Mouse (Mus musculus): ENCODE data around the gene Sept5. TPM values are rescaled to one million over a fixed set of nuclear protein-coding genes. Genes with fewer than 3 reads are reported as not detected.

The Sept5 gene
- polyA plus RNA-seq (2015; fragmentation: Nextera tagmentation; extraction: Ambion mirVana): 192 and 212 TPM in 2 replicates

DNA sequence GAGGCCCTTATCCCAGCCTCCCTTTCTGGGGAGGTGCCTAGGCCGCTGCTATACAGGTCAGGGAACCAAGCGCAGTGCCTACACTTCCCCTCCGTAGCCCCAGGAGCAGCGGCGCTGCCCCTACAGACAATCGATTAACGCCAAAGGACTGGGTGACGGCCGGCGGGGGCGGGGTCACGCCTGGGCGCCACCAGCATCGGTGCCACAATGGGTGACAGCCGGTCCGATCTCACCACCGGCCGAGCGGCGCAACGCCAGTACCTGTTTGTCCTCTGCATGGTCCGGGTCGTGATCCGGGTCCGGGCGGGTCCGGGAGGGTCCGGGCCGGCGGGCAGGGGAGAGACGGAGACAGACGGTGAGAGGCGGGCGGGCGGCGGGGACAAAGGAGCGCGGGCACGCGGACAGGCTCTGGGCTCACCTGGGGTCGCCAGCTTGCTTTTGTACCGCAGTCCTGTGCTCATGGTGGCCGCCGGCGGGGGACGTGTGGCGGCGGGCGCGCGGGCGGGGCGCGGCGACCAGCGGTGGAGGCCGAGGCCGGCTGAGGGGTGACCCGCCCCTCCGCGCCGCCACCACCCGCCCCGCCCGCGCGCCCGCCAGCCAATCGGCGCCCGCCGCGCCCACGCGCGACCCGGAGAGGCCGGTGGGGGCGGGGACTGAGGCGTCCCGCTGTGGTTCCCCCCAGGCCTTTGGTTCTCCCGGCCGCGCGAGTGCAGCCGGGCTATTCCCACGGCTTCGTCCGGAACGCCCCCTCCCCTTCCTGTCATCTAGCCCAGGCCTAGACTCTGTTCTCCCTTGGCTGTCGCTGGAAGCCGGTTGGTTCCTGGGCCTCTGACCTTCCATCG is at the start of gene Sept5:
Gene Sept5, minus strand, starts transcription at position 565 of the 842 bp plus-strand sequence.
- WGBS: under 1% methylated on average over 73 of the region's 93 CpGs
- H3K36me3 ChIP-seq: peaks cover 6% of the 10 kb centered on the region
- H3K4me3 ChIP-seq: peak within 1 kb of the TSS; percentile 84
- peak within 1 kb of the TSS; percentile 89 for H3K27ac ChIP-seq (replicated peaks)
- H3K4me1 ChIP-seq (replicated peaks): peaks cover 42% of the 10 kb centered on the region
- peak within 1 kb of the TSS; percentile 96 for H3K4me2 ChIP-seq
- peak within 1 kb of the TSS; percentile 87 for H3K9ac ChIP-seq
- H3K9me3 ChIP-seq: no peaks in the 10 kb centered on the region
- ATAC-seq (ENCODE audit: low FRiP score, low read depth): peak; percentile 60
- H3K27me3 ChIP-seq: peaks cover 13% of the 10 kb centered on the region

DNA sequence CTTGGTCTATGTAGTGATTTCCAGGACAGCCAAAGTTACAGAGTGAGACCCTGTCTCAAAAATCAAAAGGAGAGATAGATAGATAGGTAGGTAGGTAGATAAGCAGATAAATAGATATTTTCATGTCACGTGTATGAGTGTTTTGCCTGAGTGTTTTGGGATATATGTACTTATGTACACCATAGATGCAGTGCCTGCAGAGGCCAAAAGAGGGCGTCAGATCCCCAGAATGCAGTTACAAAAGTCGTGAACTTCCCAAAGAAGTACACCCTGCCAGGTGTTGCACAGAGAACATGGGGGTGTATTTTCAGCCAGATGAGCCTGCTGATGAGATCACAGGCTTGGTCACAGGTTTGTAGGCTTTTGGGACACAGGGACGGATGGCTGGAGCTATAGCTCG is 49.4 kb upstream of the Sept5 start:
- H3K4me2 ChIP-seq: no peak overlapping the region
- no peaks in the 10 kb centered on the region for H3K9me3 ChIP-seq
- no peak overlapping the region for H3K4me3 ChIP-seq
- H3K36me3 ChIP-seq: no peaks in the 10 kb centered on the region
- no peak overlapping the region for H3K9ac ChIP-seq
- no peak overlapping the region for H3K27ac ChIP-seq (replicated peaks)
- WGBS: 55% methylated on average over 5 of the region's 5 CpGs
- no peak for ATAC-seq (ENCODE audit: low FRiP score, low read depth)
- H3K4me1 ChIP-seq (replicated peaks): no peaks in the 10 kb centered on the region
- H3K27me3 ChIP-seq: no peaks in the 10 kb centered on the region

DNA sequence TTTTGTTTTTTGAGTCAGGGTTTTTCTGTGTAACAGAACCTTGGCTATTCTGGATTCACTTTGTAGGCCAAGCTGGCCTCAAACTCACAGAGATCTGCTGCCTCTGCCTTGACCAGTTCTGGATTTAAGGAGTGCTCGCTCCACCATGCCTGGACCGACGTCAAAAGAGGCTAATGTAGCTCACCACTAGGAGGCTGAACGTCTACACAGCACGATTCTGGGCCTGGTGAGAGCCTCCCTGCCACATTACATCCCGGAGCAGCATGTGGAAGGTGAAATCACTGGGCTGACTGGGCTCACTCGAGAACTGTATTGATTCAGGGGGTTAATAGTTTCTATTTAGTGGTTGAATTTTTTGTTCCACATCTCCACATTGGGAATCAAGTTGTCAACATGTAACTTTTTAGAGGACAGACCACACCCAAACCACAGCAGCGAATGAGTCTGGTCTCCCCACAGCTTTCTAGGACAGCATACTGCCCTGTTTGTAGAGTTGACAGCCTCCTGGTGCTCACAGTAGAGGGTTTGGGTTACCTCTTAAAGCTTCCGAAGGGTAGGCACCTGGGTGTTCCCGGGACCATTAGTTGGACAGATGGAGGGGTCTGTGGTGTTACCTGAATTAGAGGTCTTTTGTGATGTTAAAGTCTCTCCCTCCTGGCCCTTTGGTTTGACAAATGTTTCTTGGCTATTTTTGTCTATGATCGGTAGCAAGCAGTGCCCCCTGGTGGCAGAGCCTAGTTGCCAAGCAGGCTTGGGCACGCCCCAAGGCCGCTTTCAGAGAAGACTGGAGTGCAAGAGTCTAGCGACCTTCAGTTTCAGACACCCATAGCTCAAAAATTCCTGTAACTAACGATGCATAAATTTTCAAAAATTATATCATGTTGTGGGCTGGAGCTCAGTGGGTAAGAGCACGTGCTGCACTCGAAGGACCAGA is 48.3 kb upstream of the Sept5 start:
- Histone ChIP-seq H3K4me3 (no peak overlapping the region), H3K27me3 (no peaks in the 10 kb centered on the region), H3K4me2 (no peak overlapping the region), H3K27ac (replicated peaks) (no peak overlapping the region), H3K36me3 (no peaks in the 10 kb centered on the region), H3K4me1 (replicated peaks) (no peaks in the 10 kb centered on the region), H3K9ac (no peak overlapping the region), H3K9me3 (no peaks in the 10 kb centered on the region)
- no peak for ATAC-seq (ENCODE audit: low FRiP score, low read depth)
- WGBS: 39% methylated on average over 17 of the region's 17 CpGs

DNA sequence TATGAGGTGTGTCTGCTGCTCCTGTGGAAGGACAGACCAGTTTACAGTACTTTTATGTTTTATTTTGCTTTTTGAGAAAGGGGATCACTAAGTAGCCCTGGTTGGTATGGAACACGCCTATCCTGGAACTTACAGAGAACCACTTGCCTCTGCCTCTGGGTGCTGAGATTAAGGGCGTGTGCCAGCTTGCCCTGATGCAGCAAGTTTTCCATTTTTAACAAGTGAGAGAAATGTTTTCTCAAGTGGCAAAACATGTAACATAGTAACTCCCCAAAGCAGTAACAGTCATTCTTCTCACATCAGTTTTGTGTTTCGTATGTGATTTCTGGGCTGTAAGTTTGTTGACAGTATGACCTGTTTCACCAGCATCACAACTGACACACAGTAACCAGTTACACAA is 43.3 kb upstream of the Sept5 start:
- Histone ChIP-seq H3K9me3 (no peaks in the 10 kb centered on the region), H3K4me1 (replicated peaks) (no peaks in the 10 kb centered on the region), H3K9ac (no peak overlapping the region), H3K36me3 (no peaks in the 10 kb centered on the region), H3K4me2 (no peak overlapping the region), H3K27me3 (no peaks in the 10 kb centered on the region), H3K4me3 (no peak overlapping the region), H3K27ac (replicated peaks) (no peak overlapping the region)
- no peak for ATAC-seq (ENCODE audit: low FRiP score, low read depth)
- 91% methylated on average over 3 of the region's 3 CpGs for WGBS

DNA sequence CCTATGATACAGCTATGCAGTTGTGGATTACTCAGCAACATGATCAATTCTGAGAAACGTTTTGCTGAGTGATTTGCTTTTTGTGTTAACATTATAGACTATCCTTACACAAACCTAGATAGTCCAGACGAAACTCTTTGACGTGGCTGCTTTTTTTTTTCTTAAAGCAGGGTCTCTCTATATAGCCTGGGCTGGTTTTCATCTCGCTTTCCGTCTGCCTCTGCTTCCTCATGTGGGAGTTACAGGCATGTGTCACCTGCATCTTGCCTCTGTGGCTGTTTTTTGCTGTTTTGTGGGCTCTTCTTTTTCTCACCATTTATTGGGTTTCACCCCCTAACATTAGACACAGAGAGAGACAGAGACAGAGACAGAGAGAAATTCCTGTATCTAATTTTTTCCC is 42.3 kb upstream of the Sept5 start:
- Histone ChIP-seq H3K27me3 (no peaks in the 10 kb centered on the region), H3K36me3 (no peaks in the 10 kb centered on the region), H3K9me3 (no peaks in the 10 kb centered on the region), H3K9ac (no peak overlapping the region), H3K27ac (replicated peaks) (no peak overlapping the region), H3K4me1 (replicated peaks) (no peaks in the 10 kb centered on the region), H3K4me3 (no peak overlapping the region), H3K4me2 (no peak overlapping the region)
- WGBS: 75% methylated on average over 5 of the region's 5 CpGs
- no peak for ATAC-seq (ENCODE audit: low FRiP score, low read depth)

DNA sequence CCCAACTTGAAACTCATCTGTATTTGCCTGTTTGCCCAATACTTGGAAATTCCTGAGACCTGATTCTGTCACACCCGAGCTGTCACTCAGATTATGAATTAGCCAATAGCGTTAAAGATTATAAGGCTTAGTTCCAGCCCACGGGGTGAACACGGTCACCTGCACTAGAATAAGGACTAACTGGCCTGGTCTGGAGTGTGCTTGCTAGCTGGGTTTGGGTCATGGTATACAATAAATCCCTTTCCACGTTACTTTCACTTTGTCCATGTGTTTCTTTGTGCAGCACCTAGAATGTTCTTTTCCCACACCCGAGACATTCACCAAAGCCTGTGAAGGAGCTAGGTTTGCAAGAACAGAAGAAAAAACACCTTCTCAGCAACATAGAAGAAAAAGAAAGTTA is 40.2 kb upstream of the Sept5 start:
- no peak overlapping the region for H3K9ac ChIP-seq
- no peaks in the 10 kb centered on the region for H3K36me3 ChIP-seq
- no peak overlapping the region for H3K4me2 ChIP-seq
- no peak overlapping the region for H3K27ac ChIP-seq (replicated peaks)
- WGBS: 73% methylated on average over 6 of the region's 6 CpGs
- H3K4me3 ChIP-seq: no peak overlapping the region
- H3K27me3 ChIP-seq: no peaks in the 10 kb centered on the region
- H3K4me1 ChIP-seq (replicated peaks): no peaks in the 10 kb centered on the region
- H3K9me3 ChIP-seq: no peaks in the 10 kb centered on the region
- no peak for ATAC-seq (ENCODE audit: low FRiP score, low read depth)

DNA sequence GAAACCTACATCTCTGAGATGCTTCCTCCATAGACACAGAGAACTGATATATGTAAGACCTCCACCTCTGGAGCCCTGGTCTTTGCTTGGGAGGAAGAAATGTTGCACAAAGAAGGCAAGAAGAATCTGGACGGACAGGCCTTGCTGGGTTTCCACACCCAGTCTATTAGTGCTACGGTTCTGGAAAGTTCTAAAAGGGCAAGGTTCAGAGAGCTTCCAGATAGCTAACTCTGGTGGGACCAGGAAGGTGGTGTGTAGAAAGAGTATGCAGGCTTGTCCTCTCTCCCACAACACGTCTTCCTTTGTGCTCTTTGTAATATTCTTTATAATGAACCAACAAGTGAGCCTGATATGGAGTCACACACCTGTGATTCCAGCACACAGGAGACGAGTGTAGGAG is 28.8 kb upstream of the Sept5 start:
- Histone ChIP-seq H3K9ac (no peak overlapping the region), H3K27me3 (no peaks in the 10 kb centered on the region), H3K9me3 (no peaks in the 10 kb centered on the region), H3K36me3 (no peaks in the 10 kb centered on the region), H3K27ac (replicated peaks) (no peak overlapping the region), H3K4me1 (replicated peaks) (no peaks in the 10 kb centered on the region), H3K4me3 (no peak overlapping the region), H3K4me2 (no peak overlapping the region)
- ATAC-seq (ENCODE audit: low FRiP score, low read depth): no peak
- 85% methylated on average over 4 of the region's 4 CpGs for WGBS

DNA sequence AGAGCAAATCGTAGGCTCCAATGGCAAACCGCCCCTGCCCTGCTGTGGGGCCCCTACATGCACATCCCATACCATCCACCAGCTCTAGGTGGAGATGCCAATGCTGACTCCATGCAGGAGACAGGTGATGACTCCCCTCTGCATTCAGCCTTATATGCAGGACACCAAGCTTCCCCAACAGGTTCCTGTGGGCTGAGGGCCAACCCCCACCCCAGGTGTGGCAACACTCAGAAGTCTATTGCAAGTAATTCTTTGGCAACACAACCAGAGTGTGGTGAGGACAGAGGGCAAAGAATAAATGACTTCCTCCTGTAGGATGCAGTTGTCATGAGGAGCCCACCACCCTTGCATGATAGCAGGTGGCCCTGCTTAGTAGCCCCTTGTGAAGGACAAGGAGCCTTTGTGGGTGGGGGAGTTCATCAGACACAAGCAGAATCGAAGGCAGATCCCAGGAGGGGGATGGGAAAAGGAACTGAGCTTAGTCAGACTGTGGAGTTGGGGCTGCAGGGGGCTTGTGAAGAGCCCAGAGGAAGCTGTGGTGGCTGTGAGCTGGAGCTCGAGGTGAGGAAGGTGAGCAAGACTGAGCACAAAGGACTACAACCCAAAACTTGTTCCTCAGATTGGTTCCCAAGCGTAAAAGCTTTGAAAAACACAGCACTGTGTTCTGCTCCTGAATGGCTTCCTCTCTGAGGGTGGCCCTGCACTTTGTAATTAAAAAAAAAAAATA is 25.8 kb upstream of the Sept5 start:
- 67% methylated on average over 5 of the region's 5 CpGs for WGBS

DNA sequence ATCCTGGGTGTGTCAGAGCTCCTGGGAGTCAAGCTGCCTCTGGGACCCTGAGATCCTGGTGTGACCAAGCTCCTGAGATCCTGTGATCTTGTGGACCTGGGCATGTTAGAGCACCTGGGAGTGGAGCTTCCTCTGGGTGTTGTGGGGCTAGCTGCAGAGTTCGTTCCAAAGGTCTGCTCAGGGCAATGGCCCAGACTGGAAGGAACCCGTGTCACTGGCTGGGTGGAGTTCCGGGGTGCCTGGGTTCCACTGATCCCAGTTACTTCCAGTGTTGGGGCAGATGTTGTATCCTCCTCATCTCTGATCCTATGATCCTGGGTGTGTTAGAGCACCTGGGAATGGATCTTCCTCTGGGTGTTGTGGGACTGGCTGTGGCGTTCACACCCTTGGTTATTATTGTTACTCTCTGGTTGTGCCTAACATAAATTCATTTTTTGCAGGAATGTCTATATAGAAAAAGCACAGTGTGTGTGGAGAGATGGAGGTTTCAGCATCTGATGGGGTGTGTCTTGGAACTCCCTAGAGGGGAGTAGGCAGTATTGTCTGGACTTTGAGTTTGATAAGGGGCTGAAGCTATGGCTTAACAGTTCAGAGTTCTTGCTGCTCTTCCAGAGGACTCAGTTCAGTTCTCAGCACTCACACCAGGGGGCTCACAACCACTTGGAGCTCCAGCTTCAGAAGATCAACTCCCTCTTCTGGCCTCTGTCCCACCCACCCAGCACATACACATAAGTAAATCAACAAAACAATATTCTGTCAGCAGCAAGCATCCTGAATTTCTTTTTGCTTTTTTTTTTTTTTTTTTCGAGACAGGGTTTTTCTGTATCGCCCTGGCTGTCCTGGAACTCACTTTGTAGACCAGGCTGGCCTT is 23.8 kb upstream of the Sept5 start:
- 93% methylated on average over 6 of the region's 6 CpGs for WGBS
- Histone ChIP-seq H3K27ac (replicated peaks) (no peak overlapping the region), H3K9me3 (no peaks in the 10 kb centered on the region), H3K36me3 (no peaks in the 10 kb centered on the region), H3K9ac (no peak overlapping the region), H3K4me2 (no peak overlapping the region), H3K27me3 (no peaks in the 10 kb centered on the region), H3K4me3 (no peak overlapping the region), H3K4me1 (replicated peaks) (no peaks in the 10 kb centered on the region)
- ATAC-seq (ENCODE audit: low FRiP score, low read depth): no peak

More for the DNA sequence above, 25.8 kb upstream of the Sept5 start:
- H3K27ac ChIP-seq (replicated peaks): no peak overlapping the region
- H3K4me2 ChIP-seq: no peak overlapping the region
- no peaks in the 10 kb centered on the region for H3K9me3 ChIP-seq
- no peak overlapping the region for H3K9ac ChIP-seq
- no peak overlapping the region for H3K4me3 ChIP-seq
- H3K27me3 ChIP-seq: no peaks in the 10 kb centered on the region
- no peaks in the 10 kb centered on the region for H3K36me3 ChIP-seq
- ATAC-seq (ENCODE audit: low FRiP score, low read depth): no peak
- no peaks in the 10 kb centered on the region for H3K4me1 ChIP-seq (replicated peaks)

DNA sequence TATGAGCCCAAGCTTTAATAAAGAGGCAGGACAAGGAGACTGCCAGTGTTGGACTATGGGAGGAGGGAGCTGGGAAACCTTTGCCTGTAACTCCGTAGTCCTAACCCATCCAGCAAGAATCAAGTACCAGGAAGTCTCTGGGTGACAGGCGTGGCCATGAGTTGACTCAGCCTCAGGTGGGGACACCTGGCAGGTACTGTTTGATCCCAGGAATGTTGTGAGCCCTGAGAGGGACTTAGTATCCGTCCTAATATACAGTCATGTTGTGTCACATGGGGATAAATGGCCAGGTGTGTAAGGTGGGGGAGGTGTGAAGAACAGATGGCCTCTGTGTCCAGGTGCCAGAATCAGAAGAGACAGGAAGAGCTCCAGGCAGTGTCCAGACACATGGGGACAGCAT is 19.4 kb upstream of the Sept5 start:
- Histone ChIP-seq H3K4me1 (replicated peaks) (no peaks in the 10 kb centered on the region), H3K4me3 (no peak overlapping the region), H3K9me3 (no peaks in the 10 kb centered on the region), H3K27me3 (no peaks in the 10 kb centered on the region), H3K27ac (replicated peaks) (no peak overlapping the region), H3K9ac (no peak overlapping the region), H3K36me3 (no peaks in the 10 kb centered on the region), H3K4me2 (no peak overlapping the region)
- ATAC-seq (ENCODE audit: low FRiP score, low read depth): no peak
- WGBS: 68% methylated on average over 3 of the region's 3 CpGs

DNA sequence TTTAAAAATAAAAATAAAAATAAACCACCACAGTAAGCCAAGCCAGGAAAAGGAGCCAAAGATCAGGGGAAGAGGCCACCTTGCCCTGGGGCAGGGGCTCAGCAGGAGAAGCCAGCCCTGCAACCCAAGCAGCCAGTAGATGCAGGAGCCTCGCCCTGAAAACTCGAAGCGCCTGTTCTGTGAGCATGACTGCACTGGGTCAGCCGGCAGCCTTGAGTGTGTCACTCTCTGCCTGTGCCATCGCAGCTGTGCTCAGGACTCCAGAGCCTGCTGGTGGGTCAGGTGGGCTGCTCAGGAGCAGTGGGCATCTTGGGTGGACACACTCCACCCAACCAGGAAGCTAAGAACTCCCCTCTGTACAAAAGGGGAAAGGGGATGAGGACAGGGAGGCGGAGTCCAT is 15.6 kb upstream of the Sept5 start:
- no peak overlapping the region for H3K4me3 ChIP-seq
- no peaks in the 10 kb centered on the region for H3K9me3 ChIP-seq
- no peak for ATAC-seq (ENCODE audit: low FRiP score, low read depth)
- H3K27ac ChIP-seq (replicated peaks): no peak overlapping the region
- no peak overlapping the region for H3K4me2 ChIP-seq
- H3K27me3 ChIP-seq: no peaks in the 10 kb centered on the region
- 80% methylated on average over 6 of the region's 6 CpGs for WGBS
- H3K36me3 ChIP-seq: no peaks in the 10 kb centered on the region
- no peak overlapping the region for H3K9ac ChIP-seq
- no peaks in the 10 kb centered on the region for H3K4me1 ChIP-seq (replicated peaks)

Measured in hindbrain, embryonic 15.5 days (tissue).